Mouse (Mus musculus) forebrain, embryonic 10.5 days (tissue): ENCODE results near the gene Naa35. TPM values are rescaled to one million over a fixed set of nuclear protein-coding genes. Genes with fewer than 3 reads are reported as not detected.

Experiments used
- DNase-seq: peaks from one replicate; pipeline ENCODE4 v3.0.0-alpha.2; 2017; ENCODE audit warnings: low spot score; ENCODE audit errors: extremely low spot score
- H3K27ac ChIP-seq: fragments of 300-500 bp; sonication (generic); 2 replicates; pipeline ENCODE4 v1.5.1; 2016; ENCODE audit warnings: mild to moderate bottlenecking
- H3K27me3 ChIP-seq: fragments of 300-500 bp; sonication (generic); 2 replicates; pipeline ENCODE4 v1.6.1; 2016; ENCODE audit warnings: mild to moderate bottlenecking; ENCODE audit not compliant: poor library complexity, severe bottlenecking
- H3K36me3 ChIP-seq: fragments of 300-500 bp; sonication (generic); replicated peaks from 2 replicates; pipeline ENCODE4 v1.6.1; 2016; ENCODE audit warnings: mild to moderate bottlenecking, moderate library complexity
- H3K4me1 ChIP-seq: fragments of 300-500 bp; sonication (generic); 2 replicates; pipeline ENCODE4 v1.6.1; 2016
- H3K4me3 ChIP-seq: fragments of 300-500 bp; sonication (generic); 2 replicates; pipeline ENCODE4 v1.5.1; 2016; ENCODE audit warnings: mild to moderate bottlenecking, moderate library complexity
- H3K9me3 ChIP-seq: fragments of 300-500 bp; sonication (generic); 2 replicates; pipeline ENCODE4 v1.6.1; 2016; ENCODE audit warnings: mild to moderate bottlenecking, moderate library complexity
- WGBS: fragments of 180-500 bp; shearing (Covaris S2); methylation state at CpG from one replicate; pipeline ENCODE4 v1.1.7; 2016; 5-methylcytosine and 5-hydroxymethylcytosine counted together
- polyA plus RNA-seq: library from polyadenylated mRNA; unstranded; fragments of >200 nt; fragmentation: Nextera tagmentation; extraction: Ambion mirVana; gene quantifications from 2 replicates; pipeline ENCODE4 v1.2.1, GENCODE M21; 2016

The Naa35 gene
- polyA plus RNA-seq, 1 experiment from 2014 or later, result 116 TPM

DNA sequence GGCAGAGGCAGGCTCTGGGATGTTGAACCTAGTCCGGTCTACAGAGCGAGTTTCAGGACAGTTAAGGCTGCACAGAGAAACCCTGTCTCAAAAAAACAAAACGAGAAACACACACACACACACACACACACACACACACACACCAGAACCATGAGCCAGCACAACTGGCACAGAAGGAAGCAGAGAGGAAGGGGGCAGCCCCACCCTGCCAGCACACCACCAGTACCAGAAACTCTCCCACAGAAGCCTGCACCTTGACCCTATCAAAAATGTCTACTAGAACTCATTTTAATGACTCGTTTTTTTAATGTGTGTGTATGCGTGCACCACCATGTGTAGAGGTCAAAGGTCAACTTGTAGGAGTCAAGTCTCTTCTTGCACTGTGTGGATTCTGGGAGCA, 64.7 kb downstream of the Naa35 start:
- Histone ChIP-seq H3K27me3 (no peaks in the 10 kb centered on the region), H3K4me3 (no peak overlapping the region), H3K36me3 (peaks cover 100% of the 10 kb centered on the region), H3K4me1 (peaks cover 41% of the 10 kb centered on the region), H3K27ac (no peak overlapping the region), H3K9me3 (no peaks in the 10 kb centered on the region)
- no peak for DNase-seq
- WGBS, result 92% methylated on average over 5 of the region's 5 CpGs

- WGBS, result 86% methylated on average over 5 of the region's 5 CpGs
- H3K4me3 ChIP-seq, result no peak overlapping the region
- H3K4me1 ChIP-seq, result peaks cover 39% of the 10 kb centered on the region
- no peak for DNase-seq
- H3K27me3 ChIP-seq, result no peaks in the 10 kb centered on the region
- peaks cover 95% of the 10 kb centered on the region for H3K36me3 ChIP-seq
- no peaks in the 10 kb centered on the region for H3K9me3 ChIP-seq
- no peak overlapping the region for H3K27ac ChIP-seq
These were observed 67.6 kb downstream of the Naa35 start for GRCm38 (mm10) chr13:59652651-59653050.

- Histone ChIP-seq H3K27ac (0 out of 2 replicates have a peak overlapping the region, but pooled peaks have one; percentile 6), H3K27me3 (no peaks in the 10 kb centered on the region), H3K9me3 (no peaks in the 10 kb centered on the region), H3K4me1 (peaks cover 39% of the 10 kb centered on the region), H3K4me3 (no peak overlapping the region), H3K36me3 (peaks cover 95% of the 10 kb centered on the region)
- 89% methylated on average over 3 of the region's 3 CpGs for WGBS
- no peak for DNase-seq
These were observed 68.1 kb downstream of the Naa35 start for GRCm38 (mm10) chr13:59653136-59653535.

DNA sequence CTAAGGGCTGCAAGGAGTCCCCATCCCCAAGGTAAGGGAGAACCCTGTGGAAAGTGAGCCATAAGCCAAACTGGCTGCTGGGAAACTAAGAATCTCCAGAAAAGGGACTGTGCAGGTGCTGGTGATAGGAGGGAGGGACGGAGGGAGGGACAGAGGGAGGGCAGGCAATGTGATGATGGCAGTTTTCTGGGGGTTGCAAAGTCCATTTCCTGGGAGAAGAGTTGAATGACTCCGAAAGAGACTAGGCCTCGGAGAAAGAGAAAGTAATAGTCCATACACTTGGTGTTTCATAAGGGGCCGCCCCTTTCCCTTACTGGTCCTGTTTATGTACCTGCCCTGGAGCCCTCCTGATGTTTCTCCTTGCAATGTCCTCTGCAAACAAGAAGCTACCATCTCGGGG, 69.4 kb downstream of the Naa35 start:
- WGBS, result 95% methylated on average over 5 of the region's 5 CpGs
- H3K4me3 ChIP-seq, result no peak overlapping the region
- no peaks in the 10 kb centered on the region for H3K9me3 ChIP-seq
- no peaks in the 10 kb centered on the region for H3K27me3 ChIP-seq
- H3K27ac ChIP-seq, result no peak overlapping the region
- no peak for DNase-seq
- H3K36me3 ChIP-seq, result peaks cover 95% of the 10 kb centered on the region
- H3K4me1 ChIP-seq, result peaks cover 36% of the 10 kb centered on the region

DNA sequence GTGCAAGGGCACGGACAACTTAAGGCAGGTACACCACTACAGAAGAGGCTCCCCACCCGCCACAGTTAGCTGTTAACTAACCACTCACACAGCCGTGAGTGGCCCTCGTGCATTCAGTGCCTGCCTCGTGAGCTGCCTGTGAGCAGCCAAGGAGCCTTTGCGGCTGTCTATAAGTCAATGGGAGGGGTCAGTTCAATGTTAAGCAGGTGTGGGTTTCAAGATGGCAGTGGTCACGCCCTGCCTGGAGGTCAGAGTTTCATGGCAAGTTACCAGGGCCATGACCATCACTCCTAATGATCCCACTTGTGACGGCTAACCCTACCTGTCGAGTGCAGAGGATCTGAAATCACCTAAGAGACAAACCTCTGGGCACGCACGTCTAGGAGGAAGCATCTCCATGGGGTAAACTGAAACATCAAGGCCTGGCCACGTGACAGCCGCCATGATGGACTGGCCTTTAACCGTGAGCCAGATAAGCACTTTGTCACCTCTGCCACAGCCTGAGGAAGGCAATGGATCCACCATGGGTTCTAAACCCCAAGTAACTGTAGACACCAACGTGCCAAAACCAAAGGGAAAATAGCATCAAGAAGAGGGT, 70.8 kb downstream of the Naa35 start:
- H3K4me1 ChIP-seq, result peaks cover 36% of the 10 kb centered on the region

GRCm38 (mm10) chr13:59656316-59656832, 71.3 kb downstream of the Naa35 start:
- no peaks in the 10 kb centered on the region for H3K27me3 ChIP-seq
- H3K4me1 ChIP-seq, result peaks cover 36% of the 10 kb centered on the region
- H3K36me3 ChIP-seq, result peaks cover 95% of the 10 kb centered on the region
- no peaks in the 10 kb centered on the region for H3K9me3 ChIP-seq
- H3K4me3 ChIP-seq, result no peak overlapping the region
- 82% methylated on average over 10 of the region's 10 CpGs for WGBS
- peak overlapping the region; percentile 81 for H3K27ac ChIP-seq
- DNase-seq, result no peak

More for the DNA sequence above, 70.8 kb downstream of the Naa35 start:
- no peak overlapping the region for H3K4me3 ChIP-seq
- peak overlapping the region; percentile 81; the same call in 1 of the 2 replicates for H3K27ac ChIP-seq
- no peaks in the 10 kb centered on the region for H3K27me3 ChIP-seq
- H3K36me3 ChIP-seq, result peaks cover 95% of the 10 kb centered on the region
- no peak for DNase-seq
- H3K9me3 ChIP-seq, result no peaks in the 10 kb centered on the region
- whole genome bisulfite sequencing, result 93% methylated on average over 15 of the region's 15 CpGs

- H3K27ac ChIP-seq, result peak overlapping the region; percentile 81
- no peak for DNase-seq
- H3K9me3 ChIP-seq, result no peaks in the 10 kb centered on the region
- peaks cover 36% of the 10 kb centered on the region for H3K4me1 ChIP-seq
- no peak overlapping the region for H3K4me3 ChIP-seq
- H3K27me3 ChIP-seq, result no peaks in the 10 kb centered on the region
- WGBS, result 26% methylated on average over 4 of the region's 4 CpGs
- peaks cover 95% of the 10 kb centered on the region for H3K36me3 ChIP-seq
These were observed 71.9 kb downstream of the Naa35 start for GRCm38 (mm10) chr13:59656975-59657388.

- Histone ChIP-seq H3K4me1 (peaks cover 36% of the 10 kb centered on the region), H3K9me3 (no peaks in the 10 kb centered on the region), H3K4me3 (no peak overlapping the region), H3K27me3 (no peaks in the 10 kb centered on the region), H3K36me3 (peaks cover 95% of the 10 kb centered on the region), H3K27ac (peak overlapping the region; percentile 44; the same call in 1 of the 2 replicates)
- no peak for DNase-seq
- 83% methylated on average over 5 of the region's 5 CpGs for WGBS
These were observed 72.7 kb downstream of the Naa35 start for GRCm38 (mm10) chr13:59657781-59658180.

GRCm38 (mm10) chr13:59660371-59660770, 75.3 kb downstream of the Naa35 start:
- H3K4me3 ChIP-seq, result no peak overlapping the region
- peaks cover 95% of the 10 kb centered on the region for H3K36me3 ChIP-seq
- WGBS, result 93% methylated on average over 3 of the region's 3 CpGs
- peaks cover 22% of the 10 kb centered on the region for H3K4me1 ChIP-seq
- H3K9me3 ChIP-seq, result no peaks in the 10 kb centered on the region
- H3K27me3 ChIP-seq, result no peaks in the 10 kb centered on the region
- H3K27ac ChIP-seq, result no peak overlapping the region
- DNase-seq, result no peak

DNA sequence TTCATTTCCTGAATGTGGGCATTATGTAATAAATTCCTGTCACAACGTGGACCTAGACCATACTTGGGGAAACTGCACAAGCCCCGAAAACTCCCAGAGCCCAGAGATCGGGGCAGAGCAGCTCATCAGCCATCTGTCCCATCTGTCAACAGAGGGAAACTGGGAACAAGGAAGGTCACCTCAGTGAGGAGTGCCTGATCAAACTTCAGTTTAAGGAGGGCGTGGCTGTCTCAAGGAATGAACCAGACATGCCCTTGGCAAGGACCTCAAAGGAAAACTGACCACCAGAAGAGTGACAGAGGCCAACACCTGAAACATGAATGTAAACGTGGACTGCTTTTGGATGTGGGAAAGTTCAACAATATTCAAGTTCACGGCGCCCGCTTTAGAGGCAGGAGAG, 76.3 kb downstream of the Naa35 start:
- Histone ChIP-seq H3K27ac (no peak overlapping the region), H3K4me1 (peaks cover 17% of the 10 kb centered on the region), H3K36me3 (peaks cover 95% of the 10 kb centered on the region), H3K27me3 (no peaks in the 10 kb centered on the region), H3K9me3 (no peaks in the 10 kb centered on the region), H3K4me3 (no peak overlapping the region)
- 95% methylated on average over 8 of the region's 8 CpGs for WGBS
- no peak for DNase-seq

GRCm38 (mm10) chr13:59661966-59662365, 76.9 kb downstream of the Naa35 start:
- Histone ChIP-seq H3K4me3 (no peak overlapping the region), H3K36me3 (peaks cover 95% of the 10 kb centered on the region), H3K9me3 (no peaks in the 10 kb centered on the region), H3K4me1 (peaks cover 11% of the 10 kb centered on the region), H3K27me3 (no peaks in the 10 kb centered on the region), H3K27ac (no peak overlapping the region)
- no peak for DNase-seq
- 96% methylated on average over 12 of the region's 12 CpGs for WGBS

DNA sequence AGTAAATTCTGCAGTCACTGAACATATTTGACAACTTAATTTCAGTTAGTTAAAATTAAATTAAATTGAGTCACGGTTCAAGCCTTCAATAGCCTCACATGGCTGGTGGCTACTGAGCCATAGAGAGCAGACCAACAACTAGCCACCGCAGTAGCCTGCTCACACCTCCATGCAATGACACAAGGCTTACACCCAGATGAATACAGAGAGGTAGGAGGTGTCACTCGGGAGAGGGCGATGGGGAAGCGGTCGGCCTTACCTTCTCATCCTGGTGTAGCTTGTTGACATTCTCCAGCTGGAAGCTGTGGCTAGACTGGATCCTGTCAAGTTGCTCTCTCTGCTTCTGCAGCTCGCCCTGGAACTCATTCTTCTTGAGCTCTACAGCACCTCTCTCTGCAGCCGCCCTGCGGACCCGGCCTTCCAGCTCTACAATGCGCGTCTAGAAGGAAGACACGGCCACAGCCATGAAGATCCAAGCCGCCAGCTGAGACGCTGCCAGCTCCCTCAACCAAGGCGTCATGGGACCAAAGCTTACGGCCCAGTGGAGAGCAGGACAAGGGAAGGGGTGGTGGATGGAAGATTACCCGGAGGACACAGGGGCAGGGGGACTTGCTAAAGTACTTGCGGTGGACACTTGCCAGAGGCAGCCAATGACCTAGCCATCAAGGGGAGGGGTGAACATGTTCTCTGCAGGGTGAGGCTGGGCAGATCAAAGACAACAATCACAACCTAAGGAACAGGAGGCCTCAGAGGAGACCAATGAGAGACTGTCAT, 79.1 kb downstream of the Naa35 start:
- no peak for DNase-seq
- Histone ChIP-seq H3K4me3 (no peak overlapping the region), H3K4me1 (peaks cover 4% of the 10 kb centered on the region; the same call in 1 of the 2 replicates), H3K36me3 (peaks cover 98% of the 10 kb centered on the region), H3K9me3 (no peaks in the 10 kb centered on the region), H3K27ac (no peak overlapping the region), H3K27me3 (no peaks in the 10 kb centered on the region)
- 96% methylated on average over 19 of the region's 19 CpGs for WGBS

DNA sequence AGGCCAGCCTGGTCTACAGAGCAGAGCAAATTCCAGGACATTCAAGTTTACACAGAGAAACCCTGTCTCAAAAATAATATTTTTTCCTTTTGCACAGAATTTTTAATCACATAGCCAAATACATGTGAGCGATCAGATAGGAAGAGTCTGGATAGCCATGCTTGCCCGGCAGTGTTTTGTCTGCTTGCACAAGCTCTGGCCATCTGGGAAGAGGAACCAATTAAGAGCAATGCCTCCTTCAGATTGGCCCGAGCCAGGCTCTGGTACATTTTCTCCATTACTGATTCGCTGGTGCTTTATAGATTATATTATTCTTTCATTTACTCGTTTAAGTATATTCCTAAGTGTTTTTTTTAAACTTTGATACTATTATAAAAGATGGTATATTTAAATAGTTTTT, 82.7 kb downstream of the Naa35 start:
- H3K27me3 ChIP-seq, result no peaks in the 10 kb centered on the region
- H3K27ac ChIP-seq, result no peak overlapping the region
- H3K4me3 ChIP-seq, result no peak overlapping the region
- 94% methylated on average over 5 of the region's 5 CpGs for WGBS
- H3K4me1 ChIP-seq, result peaks cover 19% of the 10 kb centered on the region
- H3K36me3 ChIP-seq, result peaks cover 88% of the 10 kb centered on the region
- DNase-seq, result no peak
- H3K9me3 ChIP-seq, result no peaks in the 10 kb centered on the region
